28 mouse cellular contexts compared by ENCODE assay signal in the genomic region with DNA sequence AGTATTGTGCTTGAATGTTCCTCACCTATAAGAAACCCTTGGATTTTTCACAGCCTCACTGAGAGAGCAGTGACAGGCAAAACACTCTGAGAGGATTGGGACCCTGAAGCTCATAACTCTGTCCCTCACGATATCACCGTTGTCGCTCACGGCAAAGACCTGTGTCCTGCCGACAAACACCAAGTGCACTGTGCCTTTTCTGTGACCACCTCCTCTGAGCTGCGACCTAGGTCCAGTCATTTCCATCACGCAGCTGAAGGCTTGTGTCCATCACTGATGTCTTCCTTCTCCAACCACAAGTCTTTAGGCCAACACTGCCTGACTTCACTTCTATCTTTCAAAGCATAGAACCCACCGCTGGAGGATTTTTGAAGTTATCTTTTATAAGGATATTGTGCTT.
"Had no signal": no experiment of that assay in that cellular context is flagged by ENCODE, and none has a peak within 500 bp of the region (broad histone marks: within the 10 kb centered on the region; RNA-seq: fewer than 3 reads in every experiment).

No protein-coding gene starts in this region.

- H3K27ac ChIP-seq: embryonic facial prominence, embryonic 10.5 days; embryonic facial prominence, embryonic 12.5 days; embryonic facial prominence, embryonic 13.5 days; embryonic facial prominence, embryonic 15.5 days; forebrain, embryonic 10.5 days; forebrain, embryonic 12.5 days; forebrain, embryonic 13.5 days; forebrain, embryonic 15.5 days; gastrocnemius, adult 2 months had no signal

- H3K27me3 ChIP-seq: embryonic facial prominence, embryonic 12.5 days; embryonic facial prominence, embryonic 13.5 days; embryonic facial prominence, embryonic 15.5 days; forebrain, embryonic 12.5 days; forebrain, embryonic 13.5 days; forebrain, embryonic 15.5 days had no signal

- DNase-seq: cerebellum, adult 18-20 months; cerebellum, adult 2 months; cerebellum, adult 8-10 months; cerebellum, adult 9-10 months; cerebellum, adult 9-11 months; cerebellum, postnatal 10 days; cerebellum, postnatal 14 days; cerebellum, postnatal 25 days; cerebellum, postnatal 36 days; embryo, embryonic 11 days; forebrain, postnatal 0 days; gastrocnemius, adult 2 months; gastrocnemius, postnatal 10 days; gastrocnemius, postnatal 14 days; gastrocnemius, postnatal 25 days; gastrocnemius, postnatal 36 days; heart, adult 18-20 months had no signal

- H3K36me3 ChIP-seq: embryonic facial prominence, embryonic 10.5 days; embryonic facial prominence, embryonic 12.5 days; embryonic facial prominence, embryonic 13.5 days; embryonic facial prominence, embryonic 15.5 days; forebrain, embryonic 10.5 days; forebrain, embryonic 12.5 days; forebrain, embryonic 15.5 days had no signal

- ATAC-seq: forebrain, embryonic 13.5 days; forebrain, embryonic 14.5 days; forebrain, embryonic 15.5 days; forebrain, embryonic 16.5 days; forebrain, postnatal 0 days had no signal

- H3K4me3 ChIP-seq: embryonic facial prominence, embryonic 10.5 days; embryonic facial prominence, embryonic 12.5 days; embryonic facial prominence, embryonic 13.5 days; embryonic facial prominence, embryonic 15.5 days; erythroblast, embryonic 14.5 days; forebrain, embryonic 10.5 days; forebrain, embryonic 12.5 days; forebrain, embryonic 13.5 days; forebrain, embryonic 15.5 days; gastrocnemius, adult 2 months had no signal

- H3K4me1 ChIP-seq: embryonic facial prominence, embryonic 12.5 days; embryonic facial prominence, embryonic 15.5 days; forebrain, embryonic 10.5 days; forebrain, embryonic 15.5 days had no signal

- H3K9me3 ChIP-seq: embryonic facial prominence, embryonic 10.5 days; embryonic facial prominence, embryonic 12.5 days; embryonic facial prominence, embryonic 13.5 days; embryonic facial prominence, embryonic 15.5 days; forebrain, embryonic 10.5 days; forebrain, embryonic 12.5 days; forebrain, embryonic 13.5 days; forebrain, embryonic 15.5 days had no signal

- H3K9ac ChIP-seq: embryonic facial prominence, embryonic 12.5 days; embryonic facial prominence, embryonic 13.5 days; embryonic facial prominence, embryonic 15.5 days; forebrain, embryonic 12.5 days; forebrain, embryonic 13.5 days; forebrain, embryonic 15.5 days; forebrain, postnatal 0 days had no signal
